Mouse (Mus musculus) limb, embryonic 15.5 days (tissue): ENCODE measurements at regions not wholly inside any gene's neighbourhood (a gene's known extent, or its start where the extent isn't known, plus 50 kb on each side); places are given as distances from the start of the nearest gene placed in this dataset.

Source experiments
- ATAC-seq: fragments of 200-750 bp; cut with Nextera tagmentation; 2 replicates; pipeline ENCODE4 v1.8.0; 2017; ENCODE audit warnings: low read depth, moderate TSS enrichment; ENCODE audit not compliant: insufficient number of reproducible peaks, low FRiP score, low TSS enrichment
- H3K27ac ChIP-seq: fragments of 300-500 bp; sonication (generic); 2 replicates; pipeline ENCODE4 v1.5.1; 2015; ENCODE audit warnings: moderate library complexity, mild to moderate bottlenecking, inconsistent platforms
- H3K27me3 ChIP-seq: fragments of 300-500 bp; sonication (generic); 2 replicates; pipeline ENCODE4 v1.6.1; 2015; ENCODE audit warnings: inconsistent platforms
- H3K36me3 ChIP-seq: fragments of 300-500 bp; sonication (generic); 2 replicates; pipeline ENCODE4 v1.6.1; 2015; ENCODE audit warnings: inconsistent platforms
- H3K4me1 ChIP-seq: fragments of 300-500 bp; sonication (generic); 2 replicates; pipeline ENCODE4 v1.6.1; 2015; ENCODE audit warnings: inconsistent platforms
- H3K4me2 ChIP-seq: fragments of 300-500 bp; sonication (generic); 2 replicates; pipeline ENCODE4 v1.6.1; 2015; ENCODE audit warnings: mild to moderate bottlenecking, inconsistent platforms
- H3K4me3 ChIP-seq: fragments of 300-500 bp; sonication (generic); 2 replicates; pipeline ENCODE4 v1.5.1; 2015; ENCODE audit warnings: mild to moderate bottlenecking, inconsistent platforms
- H3K9ac ChIP-seq: fragments of 300-500 bp; sonication (generic); 2 replicates; pipeline ENCODE4 v1.6.1; 2015; ENCODE audit warnings: inconsistent platforms
- H3K9me3 ChIP-seq: fragments of 300-500 bp; sonication (generic); 2 replicates; pipeline ENCODE4 v1.6.1; 2016; ENCODE audit warnings: inconsistent platforms
- WGBS: fragments of 180-500 bp; shearing (Covaris S2); methylation state at CpG from one replicate; pipeline ENCODE4 v1.1.7; 2015; 5-methylcytosine and 5-hydroxymethylcytosine counted together

DNA sequence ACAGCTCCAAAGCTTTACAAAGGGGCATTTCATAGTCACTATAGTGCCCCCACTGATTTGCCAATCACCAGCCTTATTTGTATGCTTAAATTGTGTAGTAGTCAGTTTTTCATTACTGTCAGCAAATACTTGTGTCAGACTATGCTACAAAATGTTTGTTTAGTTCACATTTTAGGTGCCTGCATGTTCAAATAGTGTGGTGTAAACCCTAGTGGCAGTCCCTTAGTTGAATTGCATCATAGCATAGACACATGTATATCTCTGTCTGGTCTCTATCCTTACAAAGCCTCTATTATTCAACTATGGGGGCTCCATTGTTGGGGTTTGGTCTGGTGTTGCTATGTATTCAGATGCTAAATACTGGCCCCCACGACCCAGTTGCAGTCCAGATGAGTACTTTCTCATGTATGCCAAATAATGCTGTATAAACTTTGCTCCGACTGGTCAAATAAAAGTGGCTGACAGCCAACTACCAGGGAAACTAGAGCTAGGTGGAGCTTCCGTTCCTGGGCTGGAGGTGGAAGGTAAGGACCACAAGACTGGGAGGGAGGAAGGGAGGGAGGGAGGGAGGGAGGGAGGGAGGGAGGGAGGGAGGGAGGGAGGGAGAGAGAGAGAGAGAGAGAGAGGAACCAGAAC lies 109.0 kb upstream of the C1qtnf3 start:
- no peaks in the 10 kb centered on the region for H3K36me3 ChIP-seq
- H3K4me3 ChIP-seq = no peak overlapping the region
- H3K9ac ChIP-seq = no peak overlapping the region
- H3K4me1 ChIP-seq = no peaks in the 10 kb centered on the region
- no peak for ATAC-seq
- no peak overlapping the region for H3K4me2 ChIP-seq
- WGBS = 51% methylated on average over 3 of the region's 3 CpGs
- no peak overlapping the region for H3K27ac ChIP-seq
- no peaks in the 10 kb centered on the region for H3K27me3 ChIP-seq
- no peaks in the 10 kb centered on the region for H3K9me3 ChIP-seq

DNA sequence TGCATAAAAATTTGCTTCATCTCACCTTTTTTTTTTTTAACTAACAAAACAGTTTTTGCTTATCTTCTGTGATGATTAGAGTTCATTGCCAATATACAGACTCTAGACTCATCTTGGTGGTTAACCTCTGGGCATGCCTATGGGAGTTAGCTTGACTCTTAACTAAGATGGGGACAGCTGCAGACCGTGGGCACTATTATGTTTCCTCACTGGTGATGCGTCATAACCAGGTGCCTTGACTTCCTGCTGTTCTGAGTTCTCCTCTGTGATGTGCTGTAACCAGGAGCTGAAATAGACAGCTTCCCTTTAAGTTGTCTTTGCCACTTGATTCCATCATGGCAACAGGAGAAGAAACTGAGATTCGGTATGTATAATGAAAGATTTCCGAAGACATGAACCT lies 105.4 kb upstream of the C1qtnf3 start:
- no peak overlapping the region for H3K4me2 ChIP-seq
- H3K27me3 ChIP-seq = no peaks in the 10 kb centered on the region
- H3K27ac ChIP-seq = no peak overlapping the region
- H3K4me3 ChIP-seq = no peak overlapping the region
- H3K36me3 ChIP-seq = no peaks in the 10 kb centered on the region
- H3K4me1 ChIP-seq = no peaks in the 10 kb centered on the region
- no peak overlapping the region for H3K9ac ChIP-seq
- WGBS = 90% methylated on average over 4 of the region's 4 CpGs
- no peak for ATAC-seq
- H3K9me3 ChIP-seq = no peaks in the 10 kb centered on the region

DNA sequence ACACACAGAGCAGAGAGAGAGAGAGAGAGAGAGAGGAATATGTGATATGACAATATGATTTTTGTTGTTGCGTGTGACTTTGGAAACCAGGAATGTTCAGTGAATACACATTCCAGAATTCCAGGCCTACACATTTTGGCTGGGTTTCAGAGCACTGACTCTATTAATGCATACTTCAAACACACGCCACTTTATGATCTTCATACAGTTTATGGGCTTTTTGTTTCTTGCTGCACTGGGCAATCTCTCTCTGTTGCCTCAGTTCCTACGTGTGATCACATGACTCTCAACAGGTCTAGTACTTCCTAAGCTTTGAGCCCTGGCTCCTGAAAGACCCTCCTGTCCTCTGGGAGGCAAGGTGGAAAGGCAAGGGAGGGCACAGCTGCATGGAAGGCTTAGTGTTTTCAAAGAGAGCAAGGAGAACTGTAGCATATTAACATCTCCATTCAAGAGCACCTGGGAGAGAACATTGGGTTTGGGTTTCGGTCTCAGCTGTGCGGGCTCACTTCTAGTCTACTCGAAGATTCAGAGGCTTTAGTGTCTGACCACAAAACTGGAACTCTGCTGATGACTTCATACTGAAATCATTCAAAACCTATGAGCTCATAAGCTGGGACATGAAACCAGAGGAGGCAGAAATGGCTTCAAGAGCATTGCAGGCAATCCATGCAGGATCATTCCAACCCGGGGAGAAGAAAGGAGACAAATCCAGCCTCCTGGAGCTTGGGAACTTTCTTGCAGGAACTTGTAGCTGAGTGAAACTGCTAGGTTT lies 87.9 kb upstream of the C1qtnf3 start:
- Histone ChIP-seq H3K27me3 (no peaks in the 10 kb centered on the region), H3K4me1 (peaks cover 35% of the 10 kb centered on the region), H3K27ac (peak overlapping the region; percentile 74), H3K9ac (no peak overlapping the region), H3K4me2 (no peak overlapping the region), H3K4me3 (no peak overlapping the region), H3K9me3 (no peaks in the 10 kb centered on the region), H3K36me3 (no peaks in the 10 kb centered on the region)
- WGBS = 39% methylated on average over 7 of the region's 7 CpGs
- no peak for ATAC-seq

DNA sequence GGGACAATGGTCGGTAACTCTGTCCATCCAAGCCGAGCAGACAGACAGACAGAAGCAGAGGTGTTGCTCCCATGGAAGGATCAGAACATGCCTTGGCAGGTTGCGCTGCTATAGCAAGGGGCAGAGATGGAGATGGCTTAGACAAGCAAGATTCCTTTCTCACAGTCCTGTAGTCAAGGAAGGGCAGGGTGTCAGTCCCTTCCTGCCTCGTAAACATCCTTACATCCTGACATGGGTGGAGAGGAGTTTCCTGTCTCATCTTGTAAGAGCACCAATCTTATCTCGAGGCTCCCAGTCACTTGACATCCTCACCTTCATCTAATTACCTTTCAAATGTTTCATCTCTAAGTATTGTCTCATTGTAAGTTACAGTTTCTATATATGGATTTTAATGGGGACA lies 87.0 kb upstream of the C1qtnf3 start:
- Histone ChIP-seq H3K4me2 (no peak overlapping the region), H3K4me1 (peaks cover 42% of the 10 kb centered on the region), H3K36me3 (no peaks in the 10 kb centered on the region), H3K27me3 (no peaks in the 10 kb centered on the region), H3K27ac (no peak overlapping the region), H3K9ac (no peak overlapping the region), H3K4me3 (no peak overlapping the region), H3K9me3 (no peaks in the 10 kb centered on the region)
- no peak for ATAC-seq
- WGBS = 71% methylated on average over 5 of the region's 5 CpGs

DNA sequence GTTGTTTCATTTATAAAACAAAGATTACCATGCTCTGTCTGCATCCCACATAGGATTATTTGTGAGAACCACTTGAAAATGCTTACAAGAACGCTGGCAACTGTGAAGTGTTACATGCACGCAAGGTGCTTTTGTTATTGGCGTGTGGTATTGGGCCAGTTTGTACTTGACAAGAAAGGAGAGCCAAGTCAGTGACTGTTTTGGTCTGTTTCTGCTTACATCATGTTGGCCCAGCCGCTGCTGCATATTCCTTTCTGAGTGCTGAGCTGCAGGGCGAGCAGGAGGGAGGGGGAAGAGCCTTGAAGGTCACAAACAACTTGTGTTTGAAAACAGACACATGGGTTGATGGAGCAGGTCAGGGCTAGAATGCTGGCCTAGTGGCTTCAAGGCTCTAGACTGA lies 85.3 kb upstream of the C1qtnf3 start:
- no peaks in the 10 kb centered on the region for H3K9me3 ChIP-seq
- WGBS = 49% methylated on average over 5 of the region's 5 CpGs
- H3K27ac ChIP-seq = peak overlapping the region; percentile 22; the same call in 1 of the 2 replicates
- no peaks in the 10 kb centered on the region for H3K27me3 ChIP-seq
- no peak overlapping the region for H3K4me2 ChIP-seq
- no peaks in the 10 kb centered on the region for H3K36me3 ChIP-seq
- no peak for ATAC-seq
- no peak overlapping the region for H3K9ac ChIP-seq
- peaks cover 42% of the 10 kb centered on the region for H3K4me1 ChIP-seq
- H3K4me3 ChIP-seq = no peak overlapping the region

DNA sequence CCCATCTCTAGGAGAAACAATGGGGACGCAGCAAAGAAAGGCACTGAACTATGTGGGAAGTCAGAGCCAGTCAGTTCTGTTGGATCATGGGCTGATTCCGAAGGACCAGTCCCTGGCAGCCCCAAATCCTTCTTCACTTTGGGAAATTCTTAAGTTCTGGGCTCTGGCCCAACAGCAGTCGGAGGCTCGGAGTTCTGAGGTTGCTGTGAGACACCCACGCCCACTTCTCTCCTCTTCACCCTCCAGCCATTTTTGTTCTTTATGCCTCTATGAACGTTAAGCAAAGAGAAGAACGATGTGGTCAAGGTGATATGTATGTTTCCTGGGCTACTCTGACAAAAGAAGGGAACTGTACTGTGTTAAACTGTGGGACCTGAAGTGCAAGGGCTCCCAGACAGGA lies 84.0 kb upstream of the C1qtnf3 start:
- Histone ChIP-seq H3K9me3 (no peaks in the 10 kb centered on the region), H3K27ac (peak overlapping the region; percentile 39), H3K27me3 (no peaks in the 10 kb centered on the region), H3K4me3 (no peak overlapping the region), H3K36me3 (no peaks in the 10 kb centered on the region), H3K4me1 (peaks cover 42% of the 10 kb centered on the region), H3K9ac (no peak overlapping the region), H3K4me2 (no peak overlapping the region)
- ATAC-seq = no peak
- WGBS = 44% methylated on average over 7 of the region's 7 CpGs

DNA sequence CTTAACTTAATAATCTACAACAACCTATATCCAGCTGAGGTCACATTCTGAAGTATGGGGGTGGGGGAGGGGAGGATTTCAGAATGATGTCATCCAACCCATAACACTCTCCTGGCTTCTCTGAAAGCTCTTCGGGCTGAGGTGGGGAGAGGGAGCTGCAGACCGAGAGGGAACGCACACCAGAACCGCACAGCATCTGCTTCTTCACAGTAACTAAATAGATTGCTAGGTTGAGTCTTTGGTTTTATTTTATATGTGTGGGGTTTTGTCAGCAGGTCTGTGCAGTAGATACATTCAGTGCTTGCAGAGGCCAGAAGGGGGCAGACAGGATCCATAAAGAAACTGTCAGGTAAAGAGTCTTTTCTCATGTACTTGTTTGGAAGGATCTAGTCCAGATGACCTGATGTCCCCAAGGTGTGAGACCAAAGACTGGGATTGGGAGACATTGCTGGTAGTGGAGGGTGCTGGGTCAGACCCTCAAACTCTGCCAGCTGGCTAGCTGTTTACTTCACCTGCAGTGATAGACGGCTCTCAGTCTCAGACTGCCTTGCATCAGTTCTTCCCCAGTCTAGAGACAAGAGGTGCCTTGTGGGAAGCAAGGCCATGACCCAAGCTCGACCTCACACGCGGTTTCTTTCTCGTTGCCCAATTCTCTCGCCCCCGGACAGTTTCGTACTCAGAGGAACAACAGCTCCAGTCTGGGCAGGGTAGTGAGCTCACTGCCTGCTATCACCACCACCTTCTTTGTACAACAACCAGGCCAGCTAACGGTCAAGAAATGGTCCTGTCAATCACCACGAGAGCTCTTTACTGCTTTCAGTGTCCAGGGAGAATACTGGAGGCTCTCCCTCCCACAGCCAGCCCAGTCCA lies 83.2 kb upstream of the C1qtnf3 start:
- no peaks in the 10 kb centered on the region for H3K27me3 ChIP-seq
- H3K4me3 ChIP-seq = no peak overlapping the region
- H3K27ac ChIP-seq = peak overlapping the region; percentile 39
- H3K9ac ChIP-seq = no peak overlapping the region
- 0 out of 2 replicates have a peak, but pooled peaks have one; percentile 43 for ATAC-seq
- 53% methylated on average over 14 of the region's 14 CpGs for WGBS
- H3K36me3 ChIP-seq = no peaks in the 10 kb centered on the region
- H3K4me1 ChIP-seq = peaks cover 42% of the 10 kb centered on the region
- 0 out of 2 replicates have a peak overlapping the region, but pooled peaks have one; percentile 2 for H3K4me2 ChIP-seq
- H3K9me3 ChIP-seq = no peaks in the 10 kb centered on the region

DNA sequence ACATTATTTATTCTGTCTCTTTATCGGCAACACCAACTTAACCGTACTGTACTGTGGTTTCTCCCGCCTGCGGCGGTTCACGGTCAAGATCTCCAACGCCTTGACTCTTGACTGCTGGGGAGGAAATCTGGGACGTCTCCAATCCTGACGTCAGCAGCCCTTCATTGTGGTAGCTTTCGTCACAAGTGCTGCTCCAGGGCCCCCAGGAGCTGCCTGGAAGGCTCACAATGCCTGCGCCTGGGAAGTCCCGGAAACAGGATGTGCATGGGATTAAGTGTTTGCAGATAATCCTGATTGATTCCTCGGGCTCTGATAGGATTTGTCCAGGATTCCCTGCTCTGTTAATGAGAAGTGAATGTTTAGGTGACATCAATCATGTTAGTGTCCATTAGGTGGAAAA lies 82.3 kb upstream of the C1qtnf3 start:
- no peak for ATAC-seq
- 55% methylated on average over 13 of the region's 13 CpGs for WGBS
- no peaks in the 10 kb centered on the region for H3K36me3 ChIP-seq
- H3K9ac ChIP-seq = no peak overlapping the region
- no peak overlapping the region for H3K4me2 ChIP-seq
- no peak overlapping the region for H3K27ac ChIP-seq
- H3K27me3 ChIP-seq = no peaks in the 10 kb centered on the region
- no peaks in the 10 kb centered on the region for H3K9me3 ChIP-seq
- H3K4me1 ChIP-seq = peaks cover 32% of the 10 kb centered on the region
- H3K4me3 ChIP-seq = no peak overlapping the region

DNA sequence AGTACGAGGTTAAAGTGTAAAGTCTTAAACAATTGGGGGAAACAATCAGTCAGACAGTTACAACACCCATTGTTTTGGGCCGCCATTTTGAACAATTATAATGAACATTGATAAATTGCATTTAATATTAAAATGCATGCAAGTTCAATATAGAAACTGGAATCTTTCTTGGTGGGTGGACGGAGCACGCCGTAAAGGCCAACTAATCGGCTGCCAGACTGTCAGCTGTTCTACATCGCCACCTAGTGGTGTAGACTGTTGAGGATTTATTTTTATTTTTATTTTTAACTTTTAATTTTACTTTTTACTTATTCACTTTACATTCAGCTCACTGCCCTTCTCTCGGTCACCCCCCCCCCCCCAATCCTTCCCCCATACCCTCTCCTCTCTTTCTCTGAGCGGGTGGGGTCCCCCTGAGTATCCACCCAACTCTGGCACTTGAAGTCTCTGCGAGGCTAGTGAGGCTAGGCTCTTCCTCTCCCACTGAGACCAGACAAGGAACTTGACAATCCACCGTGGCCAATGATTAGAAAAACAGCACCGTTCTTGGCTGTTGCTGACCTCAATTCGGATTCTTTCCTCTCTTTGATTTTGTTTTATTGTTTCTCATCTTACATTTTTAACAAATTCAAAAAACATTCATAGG lies 79.7 kb upstream of the C1qtnf3 start:
- Histone ChIP-seq H3K9ac (no peak overlapping the region), H3K4me1 (peaks cover 30% of the 10 kb centered on the region), H3K36me3 (no peaks in the 10 kb centered on the region), H3K9me3 (no peaks in the 10 kb centered on the region), H3K27me3 (no peaks in the 10 kb centered on the region), H3K4me3 (no peak overlapping the region), H3K4me2 (no peak overlapping the region), H3K27ac (no peak overlapping the region)
- WGBS = 14% methylated on average over 13 of the region's 13 CpGs
- ATAC-seq = no peak

DNA sequence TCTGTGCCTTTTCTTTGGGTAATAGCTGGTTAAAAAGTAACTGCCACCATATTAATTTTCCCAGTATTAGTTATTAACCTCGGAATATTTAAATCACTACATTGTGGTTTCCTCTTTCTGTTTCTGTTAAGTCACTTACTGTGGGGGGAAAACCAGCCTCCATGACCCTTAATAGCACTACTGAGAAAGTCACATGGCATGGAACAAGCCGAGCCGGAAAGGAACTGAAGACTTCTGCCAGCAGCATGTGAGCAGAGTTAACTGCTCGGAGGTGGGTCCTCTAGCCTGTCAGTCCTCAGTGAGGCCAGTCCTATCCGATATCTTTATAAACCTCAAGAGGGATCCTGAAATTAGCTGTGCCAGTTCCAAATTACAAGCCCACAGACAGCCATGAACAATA lies 75.8 kb upstream of the C1qtnf3 start:
- Histone ChIP-seq H3K4me1 (peaks cover 6% of the 10 kb centered on the region), H3K36me3 (no peaks in the 10 kb centered on the region), H3K27ac (0 out of 2 replicates have a peak overlapping the region, but pooled peaks have one; percentile 14), H3K9ac (no peak overlapping the region), H3K4me3 (no peak overlapping the region), H3K4me2 (no peak overlapping the region), H3K27me3 (no peaks in the 10 kb centered on the region), H3K9me3 (no peaks in the 10 kb centered on the region)
- ATAC-seq = no peak
- 31% methylated on average over 5 of the region's 5 CpGs for WGBS

DNA sequence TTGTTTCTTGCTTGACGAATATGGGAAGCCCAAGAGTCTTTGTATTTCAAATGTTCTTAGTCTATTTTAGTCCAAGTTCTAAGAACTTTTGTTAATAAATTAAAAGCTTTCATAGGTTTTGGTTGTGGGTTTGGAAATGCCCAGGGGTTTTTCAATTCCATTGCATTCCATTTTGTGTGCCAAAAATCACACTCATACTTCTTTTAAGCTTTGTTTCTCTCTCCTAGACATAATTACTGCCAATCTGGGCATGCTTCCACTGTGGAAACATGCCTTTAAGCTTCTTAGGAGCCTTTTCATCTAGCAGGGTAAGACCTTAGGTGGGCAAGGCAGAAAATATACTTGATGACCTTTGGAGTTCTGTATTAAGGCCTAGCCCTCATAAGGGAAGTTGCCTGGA lies 70.4 kb upstream of the C1qtnf3 start:
- WGBS = 49% methylated on average over 1 of the region's 1 CpGs
- Histone ChIP-seq H3K4me1 (no peaks in the 10 kb centered on the region), H3K4me2 (no peak overlapping the region), H3K4me3 (no peak overlapping the region), H3K9ac (no peak overlapping the region), H3K27ac (peak overlapping the region; percentile 61; the same call in 1 of the 2 replicates), H3K9me3 (peaks cover 5% of the 10 kb centered on the region; the same call in 1 of the 2 replicates), H3K27me3 (no peaks in the 10 kb centered on the region), H3K36me3 (no peaks in the 10 kb centered on the region)
- no peak for ATAC-seq
